Mouse (Mus musculus) neural tube, embryonic 11.5 days (tissue): ENCODE measurements around the gene Fez2. TPM values are rescaled to one million over a fixed set of nuclear protein-coding genes. Genes with fewer than 3 reads are reported as not detected.
A peak's percentile ranks its signal among the peaks of the same experiment; 100 is the strongest.

ENCODE experiments used
- ATAC-seq: fragments of 200-750 bp; cut with Nextera tagmentation; 2 replicates; pipeline ENCODE4 v1.8.0; 2017; ENCODE audit warnings: moderate number of reproducible peaks, mild to moderate bottlenecking, moderate TSS enrichment, moderate library complexity; ENCODE audit not compliant: insufficient read depth, low FRiP score, low TSS enrichment
- DNase-seq: peaks from one replicate; pipeline ENCODE4 v3.0.0-alpha.2; 2015; ENCODE audit warnings: low spot score
- H3K27ac ChIP-seq: fragments of 300-500 bp; sonication (generic); 2 replicates; pipeline ENCODE4 v1.5.1; 2014; ENCODE audit warnings: low read depth, mild to moderate bottlenecking, low read length
- H3K27me3 ChIP-seq: fragments of 300-500 bp; sonication (generic); 2 replicates; pipeline ENCODE4 v1.6.1; 2014; ENCODE audit warnings: mild to moderate bottlenecking, low read length, mixed read lengths; ENCODE audit not compliant: control insufficient read depth, insufficient read depth
- H3K36me3 ChIP-seq: fragments of 300-500 bp; sonication (generic); 2 replicates; pipeline ENCODE4 v1.6.1; 2014; ENCODE audit warnings: mild to moderate bottlenecking, low read length, moderate library complexity, mixed read lengths; ENCODE audit not compliant: control insufficient read depth, insufficient read depth
- H3K4me1 ChIP-seq: fragments of 300-500 bp; sonication (generic); 2 replicates; pipeline ENCODE4 v1.6.1; 2014; ENCODE audit warnings: low read length, mixed read lengths; ENCODE audit not compliant: control insufficient read depth, insufficient read depth
- H3K4me2 ChIP-seq: fragments of 300-500 bp; sonication (generic); 2 replicates; pipeline ENCODE4 v1.6.1; 2014; ENCODE audit warnings: low read depth, mild to moderate bottlenecking, moderate library complexity
- H3K4me3 ChIP-seq: fragments of 300-500 bp; sonication (generic); 2 replicates; pipeline ENCODE4 v1.5.1; 2014; ENCODE audit warnings: low read depth, low read length
- H3K9ac ChIP-seq: fragments of 300-500 bp; sonication (generic); 2 replicates; pipeline ENCODE4 v1.6.1; 2014; ENCODE audit warnings: mild to moderate bottlenecking, low read length
- H3K9me3 ChIP-seq: fragments of 300-500 bp; sonication (generic); 2 replicates; pipeline ENCODE4 v1.6.1; 2016; ENCODE audit warnings: low read length; ENCODE audit not compliant: control insufficient read depth
- WGBS: fragments of 180-500 bp; shearing (Covaris S2); extraction: QIAGEN DNeasy Blood & Tissue Kit; methylation state at CpG from one replicate; pipeline ENCODE4 v1.1.7; 2014; 5-methylcytosine and 5-hydroxymethylcytosine counted together
- polyA plus RNA-seq: library from polyadenylated mRNA; unstranded; fragments of >200 nt; fragmentation: Nextera tagmentation; extraction: Ambion mirVana; gene quantifications from 2 replicates; pipeline ENCODE4 v1.2.1, GENCODE M21; 2014

Fez2 gene
- polyA plus RNA-seq, 1 experiment from 2014 or later: 57.0 TPM

- 87% methylated on average over 8 of the region's 8 CpGs for WGBS
- no peak for DNase-seq
- H3K9me3 ChIP-seq: no peaks in the 10 kb centered on the region
- H3K36me3 ChIP-seq: no peaks in the 10 kb centered on the region
- H3K4me3 ChIP-seq: no peak overlapping the region
- no peaks in the 10 kb centered on the region for H3K27me3 ChIP-seq
- H3K4me1 ChIP-seq: peaks cover 4% of the 10 kb centered on the region; the same call in 1 of the 2 replicates
- H3K9ac ChIP-seq: no peak overlapping the region
- no peak overlapping the region for H3K4me2 ChIP-seq
- H3K27ac ChIP-seq: no peak overlapping the region
- ATAC-seq: no peak
Measured at GRCm38 (mm10) chr17:78331438-78331837, 86.5 kb downstream of the Fez2 start.

- H3K9me3 ChIP-seq: no peaks in the 10 kb centered on the region
- H3K27me3 ChIP-seq: no peaks in the 10 kb centered on the region
- no peak overlapping the region for H3K9ac ChIP-seq
- peaks cover 4% of the 10 kb centered on the region; the same call in 1 of the 2 replicates for H3K4me1 ChIP-seq
- no peak overlapping the region for H3K27ac ChIP-seq
- H3K36me3 ChIP-seq: no peaks in the 10 kb centered on the region
- no peak overlapping the region for H3K4me3 ChIP-seq
- DNase-seq (no peak), ATAC-seq (no peak)
- no peak overlapping the region for H3K4me2 ChIP-seq
- WGBS: 15% methylated on average over 3 of the region's 3 CpGs
Measured at GRCm38 (mm10) chr17:78328287-78328686, 89.7 kb downstream of the Fez2 start.

DNA sequence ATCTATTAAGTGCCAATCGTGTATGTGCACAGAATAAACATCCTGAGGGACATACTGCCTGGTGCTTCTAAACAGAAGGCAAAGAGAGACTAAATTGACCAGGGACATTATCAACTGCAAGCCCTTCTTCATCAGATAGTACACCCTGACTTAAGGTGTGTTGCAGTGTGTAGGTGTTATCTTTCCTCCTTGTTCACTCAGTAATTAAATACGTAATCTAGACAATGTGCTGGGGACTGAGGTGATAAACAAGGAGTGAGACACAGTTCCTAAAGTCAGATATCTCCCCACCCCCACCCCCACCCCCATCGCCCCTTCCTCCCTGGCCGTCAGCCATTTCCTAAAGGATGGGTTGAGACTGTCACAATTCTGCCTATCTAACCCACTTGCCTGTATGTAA lies 90.8 kb downstream of the Fez2 start:
- no peaks in the 10 kb centered on the region for H3K36me3 ChIP-seq
- WGBS: 88% methylated on average over 4 of the region's 4 CpGs
- ATAC-seq: no peak
- DNase-seq: no peak
- H3K27ac ChIP-seq: no peak overlapping the region
- peaks cover 4% of the 10 kb centered on the region; the same call in 1 of the 2 replicates for H3K4me1 ChIP-seq
- no peak overlapping the region for H3K4me3 ChIP-seq
- H3K27me3 ChIP-seq: no peaks in the 10 kb centered on the region
- H3K4me2 ChIP-seq: no peak overlapping the region
- H3K9ac ChIP-seq: no peak overlapping the region
- H3K9me3 ChIP-seq: no peaks in the 10 kb centered on the region

GRCm38 (mm10) chr17:78326381-78326780 lies 91.6 kb downstream of the Fez2 start:
- Histone ChIP-seq H3K27me3 (no peaks in the 10 kb centered on the region), H3K36me3 (no peaks in the 10 kb centered on the region), H3K9me3 (no peaks in the 10 kb centered on the region), H3K4me1 (peaks cover 4% of the 10 kb centered on the region; the same call in 1 of the 2 replicates), H3K4me3 (no peak overlapping the region), H3K27ac (no peak overlapping the region), H3K9ac (no peak overlapping the region), H3K4me2 (no peak overlapping the region)
- ATAC-seq (no peak), DNase-seq (no peak)
- 87% methylated on average over 2 of the region's 2 CpGs for WGBS

- Histone ChIP-seq H3K4me2 (no peak overlapping the region), H3K36me3 (no peaks in the 10 kb centered on the region), H3K4me3 (no peak overlapping the region), H3K4me1 (peaks cover 4% of the 10 kb centered on the region; the same call in 1 of the 2 replicates), H3K9me3 (no peaks in the 10 kb centered on the region), H3K27me3 (no peaks in the 10 kb centered on the region), H3K27ac (no peak overlapping the region), H3K9ac (no peak overlapping the region)
- ATAC-seq: 0 out of 2 replicates have a peak, but pooled peaks have one; percentile 20
- WGBS: 70% methylated on average over 7 of the region's 7 CpGs
- no peak for DNase-seq
Measured at GRCm38 (mm10) chr17:78325761-78326332, 92.1 kb downstream of the Fez2 start.

- no peak overlapping the region for H3K4me3 ChIP-seq
- no peak overlapping the region for H3K9ac ChIP-seq
- no peak for DNase-seq
- H3K4me2 ChIP-seq: no peak overlapping the region
- 61% methylated on average over 18 of the region's 18 CpGs for WGBS
- ATAC-seq: no peak
- H3K27me3 ChIP-seq: no peaks in the 10 kb centered on the region
- H3K4me1 ChIP-seq: no peaks in the 10 kb centered on the region
- H3K27ac ChIP-seq: no peak overlapping the region
- no peaks in the 10 kb centered on the region for H3K36me3 ChIP-seq
- no peaks in the 10 kb centered on the region for H3K9me3 ChIP-seq
Measured at GRCm38 (mm10) chr17:78322369-78323335, 95.3 kb downstream of the Fez2 start.

DNA sequence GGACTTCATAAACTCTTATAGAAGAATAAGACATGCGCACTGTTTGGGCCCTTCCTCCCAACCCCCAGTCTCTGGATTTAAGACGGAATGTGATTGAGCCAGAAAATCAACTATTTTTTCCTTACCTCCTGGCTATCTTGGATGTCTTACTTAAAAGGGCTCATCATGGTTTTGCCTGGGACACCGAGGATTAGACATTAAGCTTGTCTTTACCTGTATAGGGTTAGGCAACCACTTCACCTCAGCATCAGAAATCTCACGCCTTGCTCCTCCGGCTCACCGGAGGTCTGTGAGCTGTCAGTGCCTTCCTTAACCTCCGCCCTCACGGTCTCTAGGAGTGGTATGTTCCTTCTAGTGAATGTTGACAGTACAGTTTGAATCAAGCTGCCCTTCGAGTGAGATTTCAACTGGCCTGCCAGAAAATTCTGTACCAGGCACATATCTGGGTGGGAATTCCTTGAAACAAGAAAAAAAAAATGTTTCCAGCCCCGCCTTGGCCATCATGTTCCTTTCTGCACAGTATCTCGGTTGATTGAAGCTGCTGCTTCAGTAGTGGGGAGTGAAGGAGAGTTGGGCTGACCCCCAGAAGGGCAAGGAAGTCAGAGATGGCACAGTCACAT lies 96.6 kb downstream of the Fez2 start:
- Histone ChIP-seq H3K4me3 (no peak overlapping the region), H3K4me1 (no peaks in the 10 kb centered on the region), H3K36me3 (no peaks in the 10 kb centered on the region), H3K9ac (no peak overlapping the region), H3K4me2 (no peak overlapping the region), H3K27ac (no peak overlapping the region), H3K9me3 (no peaks in the 10 kb centered on the region), H3K27me3 (no peaks in the 10 kb centered on the region)
- DNase-seq (no peak), ATAC-seq (no peak)
- 85% methylated on average over 11 of the region's 11 CpGs for WGBS
